Mouse (Mus musculus) liver, postnatal 0 days (tissue): ENCODE measurements around the gene D2hgdh.

Experiments used
- CTCF ChIP-seq: sonication (generic); IDR thresholded peaks from 2 replicates; pipeline ENCODE4 v1.5.1; 2016; ENCODE audit warnings: antibody characterized with exemption, low read depth
- EP300 ChIP-seq: IDR thresholded peaks from 2 replicates; pipeline ENCODE4 v1.6.1; 2016; ENCODE audit warnings: antibody characterized with exemption, low read depth, mild to moderate bottlenecking

DNA sequence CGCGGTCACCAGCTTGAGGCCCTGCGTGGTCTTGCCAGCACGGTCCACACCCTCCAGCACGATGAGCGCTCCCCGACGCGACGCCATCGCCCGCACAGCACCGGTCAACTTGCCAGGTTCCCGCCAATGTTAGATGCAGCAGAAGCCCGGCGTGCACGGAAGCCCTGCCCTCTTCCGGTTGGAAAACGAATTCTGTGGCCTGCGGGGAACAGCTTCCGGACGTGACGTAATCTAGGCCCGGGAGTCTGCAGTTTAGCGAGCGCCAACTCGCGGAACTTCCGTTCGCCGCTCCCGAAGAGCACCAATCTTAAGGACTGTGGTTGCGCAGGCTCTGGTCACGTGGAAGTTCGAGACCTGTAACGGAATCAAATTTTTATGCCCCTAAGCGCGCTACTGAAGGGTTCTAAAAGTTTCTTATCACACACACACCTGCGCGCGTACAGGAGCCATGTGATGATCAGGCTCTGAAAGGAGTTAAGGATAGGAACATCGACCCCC, 22.9 kb upstream of the D2hgdh start, which contains the start of gene Dtymk:
- peak; percentile 75 for TF ChIP-seq CTCF
- peak; percentile 74 for TF ChIP-seq EP300
